Mouse (Mus musculus): ENCODE data around the gene Dpysl4.
A peak's percentile ranks its signal among the peaks of the same experiment; 100 is the strongest.

The Dpysl4 gene

DNA sequence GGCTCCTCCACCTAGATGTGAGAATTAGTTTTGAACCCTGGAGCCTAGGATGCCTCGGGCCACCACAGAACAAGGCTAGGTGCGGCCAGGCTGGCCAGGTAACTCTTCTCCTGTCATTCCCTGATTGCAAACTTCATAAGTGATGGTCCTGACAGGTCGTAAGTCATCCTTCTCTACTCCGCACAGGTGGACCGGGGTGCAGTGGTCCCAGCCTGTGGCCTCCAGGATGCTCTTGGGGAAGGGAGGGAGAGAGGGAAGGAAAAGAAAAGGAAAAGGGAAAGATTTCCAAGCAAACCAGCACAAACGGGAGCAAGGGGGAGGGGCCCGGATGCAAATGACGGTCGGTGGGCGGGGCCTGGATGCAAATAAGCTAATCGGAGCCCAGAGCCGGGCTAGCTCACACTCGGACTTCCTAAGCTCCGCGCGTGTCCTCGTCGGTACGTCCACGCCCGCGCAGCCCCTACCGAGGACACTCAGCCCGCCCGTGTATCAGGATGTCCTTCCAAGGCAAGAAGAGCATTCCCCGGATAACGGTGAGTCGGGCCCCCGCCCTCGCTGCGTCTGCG lies at the start of gene Dpysl4:
Dpysl4 (plus strand) TSS at position 373 of the 566 bp plus-strand sequence.
- DNase-seq = peak; percentile 89

DNA sequence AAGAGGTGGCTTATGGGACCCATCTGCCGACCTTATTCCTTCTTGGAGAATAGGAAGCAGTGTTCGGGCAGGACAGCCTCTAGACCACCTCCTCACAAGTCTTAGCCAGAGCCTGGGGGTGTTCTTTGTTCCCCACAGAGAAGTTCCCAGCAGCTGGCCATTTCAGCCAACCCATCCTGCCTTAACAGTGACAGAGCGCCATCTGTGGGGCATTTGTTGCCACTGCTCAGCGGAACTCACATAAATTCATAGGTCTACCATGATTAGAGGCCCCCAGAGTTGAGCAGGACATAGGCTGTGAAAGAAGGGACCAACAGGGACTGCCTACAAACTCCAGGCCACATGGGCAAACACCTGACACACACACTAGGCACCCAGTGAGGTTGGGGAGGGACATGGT lies 22.4 kb upstream of the Dpysl4 start:
- DNase-seq = no peak

DNA sequence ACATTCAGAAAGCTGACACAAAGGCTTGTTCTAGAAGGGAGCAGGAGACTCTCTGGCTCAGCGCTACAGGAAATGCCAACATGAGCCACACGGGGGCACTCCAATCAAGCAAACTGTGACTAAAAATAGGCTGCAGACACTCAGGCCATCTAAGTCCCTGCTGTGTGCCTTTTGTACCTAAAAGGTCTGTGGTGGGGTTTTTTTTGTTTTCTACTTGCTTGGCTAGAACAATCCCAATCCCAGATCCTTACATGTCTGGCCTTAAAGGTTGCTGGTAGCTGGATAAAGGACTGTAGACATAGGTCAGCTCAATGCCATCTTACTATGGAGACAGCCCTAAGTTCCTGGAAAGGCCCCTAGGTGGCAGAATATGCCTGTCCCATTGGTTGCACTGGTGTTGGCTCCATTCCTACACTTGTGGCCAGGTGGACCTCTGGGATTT lies 17.6 kb upstream of the Dpysl4 start:
- peak; percentile 72 for DNase-seq

DNA sequence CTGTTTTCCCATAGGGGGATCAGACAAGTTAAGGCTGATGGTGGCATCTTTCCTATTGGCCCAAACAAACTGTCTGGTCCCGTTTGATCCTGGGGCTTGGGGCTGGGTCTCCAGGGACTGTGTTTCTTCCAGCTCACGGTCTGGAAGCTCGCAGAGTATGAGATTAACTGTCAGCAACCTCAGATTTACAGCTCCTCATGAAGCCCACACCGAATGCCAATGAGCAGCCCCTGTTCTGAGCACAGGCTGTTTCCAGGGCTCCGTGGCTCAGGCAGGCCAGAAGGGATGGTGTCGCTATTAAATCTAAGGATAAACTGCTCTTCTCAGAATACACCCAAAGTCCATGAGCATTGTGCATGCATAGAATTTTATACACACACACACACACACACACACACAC lies 11.6 kb upstream of the Dpysl4 start:
- DNase-seq = no peak

DNA sequence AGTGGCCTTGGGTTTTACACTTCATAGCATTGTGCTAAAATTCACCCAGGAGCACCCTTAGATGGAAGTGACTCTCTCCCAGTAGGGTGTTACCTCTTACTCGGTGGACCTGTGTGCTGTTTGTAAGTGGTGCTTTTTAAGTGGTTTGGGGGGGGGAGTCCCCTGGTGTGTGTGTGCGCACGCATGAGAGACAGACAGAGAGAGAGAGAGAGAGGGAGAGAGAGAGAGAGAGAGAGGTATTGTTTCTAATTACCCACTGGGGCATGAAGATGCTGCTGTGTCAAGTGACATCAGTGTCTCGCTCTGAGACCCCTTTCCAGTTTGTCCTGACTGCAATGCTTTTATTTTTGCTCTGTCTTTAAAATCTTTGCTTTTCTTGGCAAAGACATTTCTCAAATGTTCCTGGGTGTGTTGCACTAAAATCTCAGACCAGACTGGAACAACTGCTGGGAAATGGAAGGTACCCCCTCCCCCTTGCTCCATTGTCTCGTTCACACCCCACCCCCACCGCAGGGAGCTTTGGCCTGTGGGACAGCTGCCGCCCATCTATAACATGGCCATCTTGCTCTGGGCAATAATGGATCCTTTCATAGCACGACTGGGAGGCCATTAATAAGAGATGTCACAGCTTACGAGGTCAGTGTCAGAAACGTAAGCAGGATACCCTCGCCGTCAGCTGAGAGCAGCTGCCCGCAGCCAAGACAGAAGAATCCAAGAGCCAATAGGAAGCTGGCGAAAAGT lies 10.6 kb upstream of the Dpysl4 start:
- no peak for DNase-seq

DNA sequence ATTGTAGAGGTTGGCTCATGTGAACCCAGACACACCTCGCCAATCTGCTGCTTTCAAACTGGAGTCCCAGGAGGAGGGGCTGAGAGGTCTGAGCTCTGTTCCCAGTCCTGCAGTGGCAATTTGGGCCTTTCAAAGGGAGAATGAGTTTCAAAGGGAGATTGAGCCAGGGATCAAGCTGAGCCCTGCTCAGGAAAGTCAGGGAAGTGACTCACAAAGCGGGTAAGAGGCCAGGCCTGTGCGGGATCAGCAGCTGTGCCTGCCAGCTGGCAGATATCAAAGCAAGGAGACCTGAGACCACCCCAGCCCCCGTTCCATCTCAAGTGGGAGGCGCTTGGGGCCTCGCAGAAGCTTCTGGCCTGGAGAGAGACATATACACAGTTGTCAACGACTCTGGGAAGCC lies 8.5 kb upstream of the Dpysl4 start:
- no peak for DNase-seq

DNA sequence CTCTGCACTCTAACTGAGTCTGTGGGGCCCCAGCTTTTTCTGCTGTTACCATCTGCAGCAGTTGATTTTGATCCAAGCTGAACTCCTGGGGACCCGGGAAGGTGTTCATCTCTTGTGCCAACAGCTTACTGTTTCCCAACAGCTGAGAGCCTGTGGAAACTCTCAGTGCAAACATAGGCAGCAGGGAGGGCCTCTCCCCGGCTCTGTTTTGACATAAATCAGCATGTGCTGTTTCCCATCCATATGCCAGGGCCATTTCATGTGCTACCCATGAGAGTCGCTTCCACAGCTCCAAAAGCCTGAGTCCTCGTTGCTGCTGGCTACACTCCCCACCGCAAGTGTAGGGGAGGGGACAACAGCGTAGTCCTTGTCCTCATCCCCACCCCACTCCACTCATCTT lies 7.6 kb upstream of the Dpysl4 start:
- DNase-seq = no peak

DNA sequence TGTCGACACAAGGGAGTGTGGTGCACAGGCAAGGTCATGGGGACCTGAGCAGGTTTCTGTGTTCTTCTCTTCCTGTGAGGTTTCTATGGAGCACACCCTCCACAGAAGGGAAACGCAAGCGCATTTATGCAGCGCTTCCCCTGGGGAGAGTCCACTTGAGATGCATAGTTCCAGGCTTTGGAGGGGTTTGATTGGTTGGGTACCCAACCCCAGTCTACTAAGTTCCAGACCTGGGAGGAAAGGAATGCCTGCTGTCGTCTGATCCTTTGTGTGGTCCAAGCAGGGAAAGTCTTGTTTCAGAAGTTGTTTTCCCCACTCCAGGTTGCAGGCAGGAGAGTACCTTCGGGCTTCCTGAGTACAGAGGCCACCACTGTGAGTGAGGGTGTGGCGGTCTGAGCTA lies 6.7 kb upstream of the Dpysl4 start:
- DNase-seq = no peak

DNA sequence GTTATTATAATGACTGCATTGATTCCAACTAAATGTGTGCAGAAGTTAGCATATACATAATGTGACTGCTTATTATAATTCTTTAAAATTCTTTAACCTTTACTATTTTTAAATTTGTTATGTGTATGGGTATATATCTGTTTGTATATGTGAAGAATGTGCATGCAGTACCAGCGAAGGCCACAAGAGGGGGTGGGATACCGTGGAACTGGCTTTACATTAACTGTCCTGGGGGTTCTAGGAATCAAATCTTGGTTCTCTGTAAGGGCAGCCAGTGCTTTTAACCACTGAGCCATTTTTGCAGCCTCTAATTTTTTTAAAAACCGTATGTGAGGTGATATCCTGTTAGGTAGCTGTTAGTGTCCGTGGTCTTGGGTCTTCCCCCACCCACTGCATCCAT lies 5.1 kb upstream of the Dpysl4 start:
- DNase-seq = no peak

DNA sequence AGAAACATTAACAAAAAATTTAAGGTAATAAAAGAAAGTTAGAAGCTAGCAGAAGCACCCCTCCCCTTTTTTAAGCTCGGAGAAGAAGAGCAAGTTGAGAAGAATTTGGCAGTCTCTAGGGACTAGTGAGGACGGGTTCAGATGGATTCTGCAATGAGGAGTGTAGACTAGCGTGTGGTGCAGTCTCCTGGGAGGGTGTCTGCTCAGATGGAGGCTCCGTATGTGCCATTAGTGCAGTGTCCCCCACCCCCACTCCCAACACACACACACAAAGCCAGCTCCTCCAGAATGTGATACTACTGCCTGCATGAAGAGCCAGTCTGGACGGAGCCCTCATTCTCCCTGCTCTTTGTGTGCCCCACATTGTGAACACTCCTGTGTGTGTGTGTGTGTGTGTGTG lies 4.6 kb upstream of the Dpysl4 start:
- no peak for DNase-seq

DNA sequence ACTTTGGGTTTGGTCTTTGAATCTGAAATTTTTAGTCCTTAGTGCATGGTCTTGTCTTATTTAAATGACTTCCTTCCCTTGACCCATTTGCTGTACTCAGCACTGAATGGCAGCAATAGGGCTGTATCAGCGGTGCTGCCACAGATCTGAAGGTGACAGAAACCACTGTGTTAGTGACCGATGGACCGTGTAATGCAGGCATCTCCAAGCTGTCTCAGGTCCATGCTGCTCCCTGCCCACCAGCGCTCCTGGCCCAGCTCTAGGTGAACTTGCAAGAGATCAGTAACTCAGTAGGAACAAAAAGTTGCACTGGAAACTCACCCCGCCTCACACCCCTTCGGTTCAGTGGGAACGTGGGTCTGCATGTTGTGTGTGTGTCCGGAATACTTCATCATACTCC lies 3.5 kb upstream of the Dpysl4 start:
- DNase-seq = no peak

DNA sequence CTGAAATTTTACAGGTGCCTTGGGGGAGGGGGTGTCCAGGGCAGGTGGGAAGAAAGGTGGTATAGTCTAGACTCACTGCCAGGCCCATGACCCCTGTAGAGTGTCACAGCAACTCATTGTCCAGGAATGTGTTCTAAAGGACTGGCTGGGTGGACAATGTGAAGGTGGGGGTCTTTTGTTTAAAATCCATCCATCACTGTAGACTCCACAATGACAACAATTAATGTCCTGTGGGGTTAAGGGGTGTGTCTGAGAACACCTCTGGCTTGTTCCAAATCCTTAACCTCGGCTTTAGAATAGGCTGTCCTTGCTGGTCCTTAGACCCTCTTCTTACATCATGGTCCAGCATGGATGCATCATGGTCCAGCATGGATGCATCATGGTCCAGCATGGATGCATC lies 1.5 kb upstream of the Dpysl4 start:
- DNase-seq = no peak

DNA sequence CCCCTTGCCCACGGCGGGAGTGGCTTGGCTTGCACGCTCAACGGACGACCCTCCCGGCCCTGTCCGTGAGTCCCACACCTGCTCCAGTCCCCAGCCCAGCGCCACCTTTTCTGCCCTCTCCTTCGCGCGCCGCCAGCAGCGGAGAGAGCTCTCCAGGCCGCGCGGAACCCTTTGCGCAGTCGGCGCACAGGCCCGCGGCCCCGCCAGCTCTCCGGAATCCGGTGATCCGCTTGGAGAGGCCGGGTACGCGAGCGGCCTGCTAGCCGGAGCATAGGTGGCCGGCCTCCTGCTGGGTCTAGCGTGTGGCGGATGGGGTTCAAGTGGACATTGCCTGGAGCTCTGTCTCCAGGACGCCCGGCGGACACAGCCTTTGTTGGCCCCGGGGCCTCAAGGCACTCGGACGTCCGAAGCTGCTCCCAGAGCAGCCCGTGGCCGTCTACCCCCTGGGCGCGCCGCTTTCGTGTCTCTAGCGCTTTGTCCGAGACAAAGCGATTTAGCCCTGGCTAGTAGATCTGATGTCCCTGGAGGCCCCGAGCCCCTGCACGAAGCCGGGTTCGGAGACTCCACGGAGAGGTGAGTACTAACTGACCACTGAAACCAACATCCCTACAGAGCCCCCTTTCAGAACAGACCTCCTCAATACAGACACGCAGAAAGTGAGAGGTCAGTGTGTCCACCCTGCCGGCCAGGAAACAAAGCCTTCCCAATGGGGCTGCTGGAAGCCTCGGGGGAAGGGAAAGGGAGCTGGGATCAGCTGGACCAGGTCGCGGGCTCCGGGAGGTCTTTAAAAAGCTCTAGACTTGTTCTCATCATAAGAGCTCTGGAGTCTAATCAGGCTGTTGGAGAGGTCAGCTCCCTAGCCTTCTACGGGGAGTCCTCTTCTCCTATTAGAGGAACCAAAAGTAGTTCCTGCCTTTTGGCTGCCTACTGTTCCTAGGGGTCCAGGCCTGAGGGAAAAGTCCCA lies 676 bp downstream of the Dpysl4 start:
- peak; percentile 65 for DNase-seq

DNA sequence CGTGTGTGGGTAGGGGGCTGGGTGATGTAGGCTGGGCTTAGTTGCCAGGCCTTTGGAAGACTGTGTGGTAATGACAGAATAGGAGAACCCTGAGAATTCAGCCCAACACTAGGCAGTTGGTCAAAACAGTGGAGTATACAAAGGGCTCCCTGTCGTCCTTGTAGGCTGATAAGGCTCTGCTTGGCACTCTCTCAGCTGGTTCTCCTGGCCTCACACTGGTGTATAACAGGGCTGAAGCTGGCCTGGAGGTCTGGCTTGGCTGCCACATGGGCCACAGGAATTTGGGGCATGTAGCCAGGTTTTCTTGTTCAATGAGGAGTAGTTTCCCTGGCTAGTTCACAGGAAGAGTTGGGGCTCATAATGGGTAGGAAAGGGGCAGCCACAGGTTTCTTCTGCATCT lies 2.0 kb downstream of the Dpysl4 start:
- DNase-seq = no peak

DNA sequence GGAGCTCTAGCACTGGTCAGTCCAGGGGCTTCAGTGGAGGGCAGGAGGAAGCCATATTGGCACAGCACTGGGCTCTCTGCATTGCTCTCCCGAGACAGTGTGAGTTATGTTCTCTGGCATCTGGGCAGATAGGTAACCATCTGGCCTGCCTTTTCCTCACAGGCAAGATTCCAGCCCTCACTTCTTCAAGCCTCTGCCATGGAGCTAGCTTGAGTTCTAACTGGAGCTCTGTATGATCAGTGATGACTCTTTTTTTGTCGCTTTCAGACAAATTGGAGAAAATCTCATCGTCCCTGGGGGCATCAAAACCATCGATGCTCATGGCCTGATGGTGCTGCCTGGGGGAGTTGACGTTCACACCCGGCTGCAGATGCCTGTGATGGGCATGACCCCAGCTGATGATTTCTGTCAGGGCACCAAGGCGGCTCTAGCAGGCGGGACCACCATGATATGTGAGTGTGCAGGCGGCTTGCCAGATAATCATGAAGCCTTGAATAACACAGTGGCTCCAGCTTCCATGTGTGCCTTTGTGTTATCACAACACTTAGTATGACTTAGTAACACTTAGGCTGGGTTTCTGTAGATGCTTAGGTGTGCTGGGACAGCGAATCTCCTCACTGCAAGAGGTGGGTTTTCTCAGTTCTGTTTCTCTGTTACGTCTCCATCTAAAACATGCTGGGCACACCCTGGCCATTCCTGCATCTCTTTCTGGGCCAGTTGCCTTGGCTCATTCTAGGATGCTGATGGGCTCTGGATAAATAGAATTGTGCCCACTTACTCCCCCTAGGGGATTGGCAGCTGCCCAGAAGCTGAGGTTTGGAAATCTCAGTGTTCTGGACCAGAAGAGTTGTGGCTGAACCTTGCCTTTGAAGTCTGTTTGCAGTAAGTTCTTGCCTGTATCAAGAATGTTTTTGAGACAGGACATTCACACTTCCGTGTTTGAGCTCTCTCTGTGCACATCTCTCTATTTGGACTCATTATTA lies 4.4 kb downstream of the Dpysl4 start:
- no peak for DNase-seq

DNA sequence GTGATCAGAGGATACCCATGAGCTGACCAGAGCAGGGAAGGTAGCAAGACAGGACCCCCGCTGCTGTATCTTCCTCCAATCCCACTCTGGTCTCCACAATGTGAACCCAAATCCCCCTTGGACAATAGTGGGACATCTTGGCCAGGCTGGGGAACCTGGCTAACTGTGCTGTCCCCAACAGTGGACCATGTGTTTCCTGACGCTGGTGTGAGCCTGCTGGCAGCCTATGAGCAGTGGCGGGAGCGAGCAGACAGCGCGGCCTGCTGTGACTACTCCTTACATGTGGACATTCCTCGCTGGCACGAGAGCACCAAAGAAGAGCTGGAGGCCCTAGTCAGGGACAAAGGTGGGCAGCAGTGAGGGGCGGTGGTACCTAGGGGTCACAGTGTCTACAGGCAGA lies 5.9 kb downstream of the Dpysl4 start:
- no peak for DNase-seq

DNA sequence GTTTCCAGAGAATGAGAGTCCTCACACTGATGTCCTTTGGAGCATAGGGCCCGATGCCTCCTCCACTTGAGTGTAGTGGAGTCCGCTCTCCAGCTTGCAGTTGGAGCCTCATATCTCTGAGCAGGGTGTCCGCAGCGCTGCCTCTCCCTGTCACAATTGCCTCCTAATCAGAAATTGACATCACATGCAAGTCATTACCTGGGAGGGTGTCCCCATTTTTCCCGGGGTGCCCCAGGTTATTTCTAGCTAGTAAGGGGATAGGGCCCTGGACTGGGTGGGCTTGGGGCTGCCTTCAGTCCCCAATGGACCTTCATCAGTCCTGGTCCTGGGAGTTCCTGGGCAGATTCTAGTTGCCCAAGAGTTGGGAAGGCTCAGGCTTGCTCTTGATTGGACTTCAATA lies 6.9 kb downstream of the Dpysl4 start:
- no peak for DNase-seq

DNA sequence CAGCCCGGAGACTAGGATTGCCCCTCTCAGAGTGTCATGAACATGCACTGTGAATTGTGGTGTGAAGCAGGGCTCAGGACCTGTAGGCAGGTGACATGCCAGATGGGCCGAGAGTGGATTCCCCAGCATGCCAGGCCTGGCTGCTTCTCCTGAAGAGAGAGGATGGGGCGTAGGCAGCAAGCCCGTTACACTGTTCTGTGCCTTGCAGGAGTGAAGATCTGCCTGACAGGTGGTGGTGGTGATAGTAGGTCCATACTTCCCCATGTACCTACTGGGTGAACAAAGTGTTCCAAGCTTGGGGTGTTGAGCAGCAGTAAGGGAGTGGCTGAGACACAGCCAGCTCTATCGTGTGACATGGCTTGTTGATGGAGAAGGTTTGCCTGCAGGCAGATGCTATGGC lies 7.3 kb downstream of the Dpysl4 start:
- DNase-seq = peak; percentile 57

DNA sequence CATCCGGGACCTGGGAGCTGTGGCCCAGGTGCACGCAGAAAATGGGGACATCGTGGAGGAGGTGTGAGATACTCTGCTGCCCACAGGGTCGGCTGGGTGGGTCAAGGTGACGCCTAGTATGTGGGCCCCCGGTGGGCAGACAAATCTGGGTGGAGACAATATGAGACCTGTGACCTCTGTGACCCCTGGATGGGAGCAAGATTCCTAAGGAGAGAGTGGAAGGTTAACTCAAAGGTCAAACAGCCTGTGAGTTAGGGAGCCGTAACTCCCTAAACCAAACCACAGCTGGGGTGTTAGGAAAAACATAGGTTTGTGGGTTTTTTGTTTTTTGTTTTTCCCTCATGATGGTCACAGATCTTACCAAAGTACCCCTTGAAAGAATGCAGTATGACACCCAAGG lies 8.0 kb downstream of the Dpysl4 start:
- no peak for DNase-seq

DNA sequence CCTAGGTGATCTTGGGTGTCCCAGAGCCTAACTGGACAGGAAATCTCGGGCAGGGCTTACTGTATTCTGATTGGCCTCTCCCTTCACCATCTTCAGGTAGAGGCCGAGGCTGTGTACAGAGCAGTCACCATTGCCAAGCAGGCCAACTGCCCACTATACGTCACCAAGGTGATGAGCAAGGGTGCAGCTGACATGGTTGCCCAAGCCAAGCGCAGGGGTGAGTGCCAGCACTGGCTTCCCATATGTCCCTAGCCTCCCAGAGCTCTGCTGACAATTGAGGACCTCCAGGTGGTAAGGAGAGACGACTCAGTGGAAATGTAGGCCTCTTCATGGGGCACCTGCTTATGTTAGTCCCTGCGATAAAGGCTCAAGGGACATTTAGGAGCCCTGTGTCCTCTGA lies 9.0 kb downstream of the Dpysl4 start:
- no peak for DNase-seq

DNA sequence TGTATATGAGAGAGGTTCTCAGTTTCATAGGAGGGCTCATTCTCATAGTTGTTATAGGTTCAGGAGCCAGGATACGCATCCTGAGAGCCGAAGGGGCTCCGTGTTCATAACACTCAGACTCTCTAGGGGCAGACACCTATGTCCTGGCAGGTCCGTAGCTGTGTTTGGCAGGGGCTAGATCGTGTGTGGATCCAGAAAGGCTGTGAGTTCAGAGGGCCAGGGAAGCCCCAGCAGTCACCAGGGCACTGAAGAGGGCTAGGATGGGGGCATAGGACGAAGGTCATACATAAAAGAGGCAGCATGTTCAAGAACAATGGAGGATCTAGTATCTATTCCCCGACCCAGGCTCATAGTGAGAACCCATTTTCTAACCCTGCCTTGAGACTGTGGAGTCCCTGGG lies 9.5 kb downstream of the Dpysl4 start:
- no peak for DNase-seq

DNA sequence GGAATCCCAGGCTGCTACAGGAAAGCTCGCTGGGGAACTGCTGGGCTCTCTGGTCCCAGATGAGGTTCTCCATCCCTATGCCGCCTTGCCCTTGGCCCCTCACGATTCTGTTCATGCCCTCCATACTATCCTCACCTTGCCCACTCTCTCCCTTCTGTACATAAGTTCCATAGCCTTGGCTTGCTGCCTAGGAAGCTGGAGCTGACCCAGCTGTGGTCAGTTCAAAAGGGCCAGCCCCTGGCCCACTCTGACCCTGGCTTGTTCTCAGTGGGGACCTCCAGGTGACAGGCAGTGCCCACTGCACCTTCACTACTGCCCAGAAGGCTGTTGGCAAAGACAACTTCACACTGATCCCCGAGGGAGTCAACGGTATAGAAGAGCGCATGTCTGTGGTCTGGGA lies 10.6 kb downstream of the Dpysl4 start:
- no peak for DNase-seq

Data from right cerebral cortex, postnatal 25 days (tissue).